Mouse (Mus musculus) neural tube, embryonic 11.5 days (tissue): ENCODE measurements around the gene Ccl20. TPM values are rescaled to one million over a fixed set of nuclear protein-coding genes. Genes with fewer than 3 reads are reported as not detected.

Source experiments
- ATAC-seq: fragments of 200-750 bp; cut with Nextera tagmentation; 2 replicates; pipeline ENCODE4 v1.8.0; 2017; ENCODE audit warnings: moderate number of reproducible peaks, mild to moderate bottlenecking, moderate TSS enrichment, moderate library complexity; ENCODE audit not compliant: insufficient read depth, low FRiP score, low TSS enrichment
- DNase-seq: peaks from one replicate; pipeline ENCODE4 v3.0.0-alpha.2; 2015; ENCODE audit warnings: low spot score
- H3K27ac ChIP-seq: fragments of 300-500 bp; sonication (generic); 2 replicates; pipeline ENCODE4 v1.5.1; 2014; ENCODE audit warnings: low read depth, mild to moderate bottlenecking, low read length
- H3K27me3 ChIP-seq: fragments of 300-500 bp; sonication (generic); 2 replicates; pipeline ENCODE4 v1.6.1; 2014; ENCODE audit warnings: mild to moderate bottlenecking, low read length, mixed read lengths; ENCODE audit not compliant: control insufficient read depth, insufficient read depth
- H3K36me3 ChIP-seq: fragments of 300-500 bp; sonication (generic); 2 replicates; pipeline ENCODE4 v1.6.1; 2014; ENCODE audit warnings: mild to moderate bottlenecking, low read length, moderate library complexity, mixed read lengths; ENCODE audit not compliant: control insufficient read depth, insufficient read depth
- H3K4me1 ChIP-seq: fragments of 300-500 bp; sonication (generic); 2 replicates; pipeline ENCODE4 v1.6.1; 2014; ENCODE audit warnings: low read length, mixed read lengths; ENCODE audit not compliant: control insufficient read depth, insufficient read depth
- H3K4me2 ChIP-seq: fragments of 300-500 bp; sonication (generic); 2 replicates; pipeline ENCODE4 v1.6.1; 2014; ENCODE audit warnings: low read depth, mild to moderate bottlenecking, moderate library complexity
- H3K4me3 ChIP-seq: fragments of 300-500 bp; sonication (generic); 2 replicates; pipeline ENCODE4 v1.5.1; 2014; ENCODE audit warnings: low read depth, low read length
- H3K9ac ChIP-seq: fragments of 300-500 bp; sonication (generic); 2 replicates; pipeline ENCODE4 v1.6.1; 2014; ENCODE audit warnings: mild to moderate bottlenecking, low read length
- H3K9me3 ChIP-seq: fragments of 300-500 bp; sonication (generic); 2 replicates; pipeline ENCODE4 v1.6.1; 2016; ENCODE audit warnings: low read length; ENCODE audit not compliant: control insufficient read depth
- WGBS: fragments of 180-500 bp; shearing (Covaris S2); extraction: QIAGEN DNeasy Blood & Tissue Kit; methylation state at CpG from one replicate; pipeline ENCODE4 v1.1.7; 2014; 5-methylcytosine and 5-hydroxymethylcytosine counted together
- polyA plus RNA-seq: library from polyadenylated mRNA; unstranded; fragments of >200 nt; fragmentation: Nextera tagmentation; extraction: Ambion mirVana; gene quantifications from 2 replicates; pipeline ENCODE4 v1.2.1, GENCODE M21; 2014

Gene Ccl20
- polyA plus RNA-seq = not detected in 2 replicates

DNA sequence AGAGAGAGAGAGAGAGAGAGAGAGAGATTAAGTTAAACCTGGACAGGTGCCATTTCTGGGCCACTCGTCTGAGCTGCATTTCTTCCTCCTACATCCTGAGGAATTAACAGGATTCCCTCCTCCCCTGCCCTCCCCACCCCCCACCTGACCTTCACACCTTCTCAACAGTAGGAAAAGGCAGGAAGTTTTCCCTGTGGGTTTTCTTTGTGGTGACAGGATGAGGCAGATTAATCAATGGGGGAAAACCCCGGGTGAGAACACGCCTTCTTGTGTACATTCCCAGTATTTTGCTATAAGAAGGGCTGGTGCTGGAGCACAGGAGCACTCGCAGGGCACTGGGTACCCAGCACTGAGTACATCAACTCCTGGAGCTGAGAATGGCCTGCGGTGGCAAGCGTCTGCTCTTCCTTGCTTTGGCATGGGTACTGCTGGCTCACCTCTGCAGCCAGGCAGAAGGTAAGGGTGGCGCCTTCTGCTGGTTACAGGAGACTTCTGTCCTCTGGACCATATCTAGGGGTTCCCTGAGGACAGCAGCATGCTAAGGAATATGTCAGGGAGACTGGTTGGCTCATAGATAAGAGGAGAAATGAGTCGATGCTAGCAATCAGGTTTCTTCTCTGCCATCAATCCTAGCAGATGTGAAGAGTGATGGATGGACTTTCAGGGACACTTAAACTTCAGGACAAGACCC is at the start of gene Ccl20:
Ccl20 (plus strand) TSS at position 320 of the 691 bp plus-strand sequence.
- Histone ChIP-seq H3K9me3 (no peaks in the 10 kb centered on the region), H3K27me3 (no peaks in the 10 kb centered on the region), H3K9ac (no peak within 1 kb of the TSS), H3K36me3 (no peaks in the 10 kb centered on the region), H3K27ac (no peak within 1 kb of the TSS), H3K4me1 (no peaks in the 10 kb centered on the region), H3K4me3 (no peak within 1 kb of the TSS), H3K4me2 (no peak within 1 kb of the TSS)
- WGBS = 39% methylated on average over 8 of the region's 8 CpGs
- no peak for ATAC-seq
- no peak for DNase-seq

DNA sequence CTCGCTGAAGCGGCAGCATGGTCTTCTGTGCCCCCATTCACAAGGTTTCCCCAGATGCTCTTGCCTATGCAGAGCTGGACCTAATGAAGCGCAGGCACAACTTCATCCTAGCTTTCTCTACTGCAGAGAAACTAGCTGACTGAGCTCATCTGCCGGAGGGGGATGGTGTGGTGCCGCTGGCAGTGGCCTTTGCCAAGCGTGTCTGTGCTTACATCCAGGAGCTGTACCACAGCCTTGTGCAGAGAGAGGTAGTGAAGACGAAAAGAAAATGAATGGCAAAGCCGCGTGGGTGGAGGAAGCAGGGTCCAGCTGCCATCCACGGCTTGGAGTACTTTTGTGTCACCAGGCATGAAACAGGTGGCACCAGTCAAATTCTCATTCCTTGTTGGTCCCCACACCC is 49.4 kb upstream of the Ccl20 start:
- H3K9me3 ChIP-seq = no peaks in the 10 kb centered on the region
- no peaks in the 10 kb centered on the region for H3K27me3 ChIP-seq
- ATAC-seq (no peak), DNase-seq (no peak)
- H3K27ac ChIP-seq = no peak overlapping the region
- H3K4me3 ChIP-seq = no peak overlapping the region
- no peaks in the 10 kb centered on the region for H3K4me1 ChIP-seq
- 90% methylated on average over 10 of the region's 10 CpGs for WGBS
- H3K36me3 ChIP-seq = no peaks in the 10 kb centered on the region
- H3K9ac ChIP-seq = no peak overlapping the region
- H3K4me2 ChIP-seq = no peak overlapping the region

DNA sequence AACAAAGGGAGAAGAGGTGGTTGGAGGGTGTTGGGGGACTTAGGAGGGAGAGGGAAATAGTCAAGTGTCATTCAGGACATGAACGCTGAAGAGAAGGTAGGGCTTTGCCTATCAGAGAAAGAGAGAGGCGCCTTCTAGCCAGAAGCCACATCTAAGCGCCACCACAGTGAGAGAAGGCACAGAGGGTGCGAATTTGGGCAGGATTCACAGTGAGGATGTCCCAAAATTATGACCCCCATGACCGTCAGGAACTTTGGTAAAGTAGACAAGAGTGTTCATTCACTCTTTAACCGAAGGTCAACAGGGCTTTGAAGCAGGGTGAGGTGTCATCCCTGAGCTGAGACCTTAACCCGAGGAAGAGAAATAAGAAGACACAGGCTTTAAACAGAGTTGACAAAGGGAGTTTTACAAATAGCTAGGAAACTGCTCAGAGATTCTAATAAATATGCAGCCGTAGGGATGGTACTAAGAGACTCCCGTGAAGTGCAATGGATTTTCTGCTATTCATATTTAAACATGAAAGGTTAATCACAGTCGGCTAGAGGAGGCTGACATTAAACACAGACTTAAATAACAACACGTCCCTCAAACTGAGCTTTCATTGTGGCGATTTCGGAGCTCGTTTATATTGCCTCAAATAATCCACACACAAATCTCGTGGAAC is 40.9 kb upstream of the Ccl20 start:
- no peak overlapping the region for H3K4me3 ChIP-seq
- ATAC-seq = no peak

DNA sequence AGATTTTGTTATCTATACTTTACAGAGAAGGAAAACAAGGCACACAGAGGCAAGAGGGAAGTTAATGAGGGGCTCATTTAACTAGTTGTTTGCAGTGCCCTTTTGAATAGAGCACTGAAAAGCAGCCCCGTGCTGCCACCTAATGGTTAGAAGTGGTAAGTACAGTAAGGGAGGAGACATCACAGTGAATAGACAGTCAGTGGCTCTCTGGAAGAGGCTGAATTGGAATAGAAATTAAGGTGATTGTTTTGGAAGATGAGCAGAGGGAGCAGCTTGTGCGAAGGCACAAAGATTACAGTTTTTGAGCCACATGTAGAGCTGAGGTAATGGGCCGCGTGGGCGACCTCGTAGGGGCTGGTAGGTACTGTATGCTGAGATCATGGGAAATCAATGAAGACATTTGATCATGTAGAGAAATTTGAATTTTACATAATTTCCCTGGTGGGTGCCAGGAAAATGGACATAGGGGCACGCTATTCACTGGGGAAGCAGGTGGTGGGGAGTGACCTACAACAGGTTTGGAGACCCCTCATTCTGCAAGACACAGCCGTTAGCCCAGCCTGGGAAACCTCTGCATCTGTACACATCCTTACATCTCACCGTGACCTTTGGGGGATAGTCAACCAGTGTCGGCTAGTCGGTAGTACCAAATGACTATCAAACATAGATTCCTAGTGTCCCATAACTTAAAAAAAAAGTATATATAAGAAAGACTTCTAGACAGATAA is 40.2 kb upstream of the Ccl20 start:
- H3K4me1 ChIP-seq = no peaks in the 10 kb centered on the region
- H3K27ac ChIP-seq = no peak overlapping the region
- H3K36me3 ChIP-seq = no peaks in the 10 kb centered on the region
- no peaks in the 10 kb centered on the region for H3K27me3 ChIP-seq
- peak; percentile 75 for ATAC-seq
- peak overlapping the region; percentile 17; the same call in 1 of the 2 replicates for H3K4me2 ChIP-seq
- H3K4me3 ChIP-seq = no peak overlapping the region
- H3K9ac ChIP-seq = no peak overlapping the region
- H3K9me3 ChIP-seq = no peaks in the 10 kb centered on the region
- WGBS = 47% methylated on average over 11 of the region's 11 CpGs
- peak; percentile 52 for DNase-seq

More for the DNA sequence above, 40.9 kb upstream of the Ccl20 start:
- H3K27ac ChIP-seq = no peak overlapping the region
- no peaks in the 10 kb centered on the region for H3K9me3 ChIP-seq
- WGBS = 45% methylated on average over 15 of the region's 15 CpGs
- H3K4me2 ChIP-seq = peak overlapping the region; percentile 17; the same call in 1 of the 2 replicates
- H3K27me3 ChIP-seq = no peaks in the 10 kb centered on the region
- DNase-seq = no peak
- no peaks in the 10 kb centered on the region for H3K4me1 ChIP-seq
- H3K36me3 ChIP-seq = no peaks in the 10 kb centered on the region
- H3K9ac ChIP-seq = no peak overlapping the region

DNA sequence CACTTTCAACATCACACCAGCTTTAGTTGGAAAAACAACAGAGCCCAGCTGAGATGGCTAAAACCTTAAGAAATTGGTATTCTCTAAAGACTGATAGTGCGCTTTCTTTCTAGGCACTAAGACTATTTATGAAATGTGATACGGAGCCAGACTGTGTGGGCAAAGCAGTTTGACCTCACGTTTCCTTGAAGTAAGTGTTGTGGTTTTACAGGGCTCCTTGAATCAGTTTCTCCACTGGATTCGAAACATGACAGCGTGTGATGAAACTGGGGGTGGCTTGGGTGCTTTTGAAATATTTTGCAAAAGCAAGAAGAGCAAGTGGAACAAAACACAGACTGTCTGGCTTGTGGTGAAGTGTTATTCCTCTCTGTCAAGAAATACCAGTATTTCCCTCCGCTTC is 39.5 kb upstream of the Ccl20 start:
- H3K27me3 ChIP-seq = no peaks in the 10 kb centered on the region
- H3K4me1 ChIP-seq = no peaks in the 10 kb centered on the region
- H3K9me3 ChIP-seq = no peaks in the 10 kb centered on the region
- H3K27ac ChIP-seq = no peak overlapping the region
- no peak for DNase-seq
- WGBS = 87% methylated on average over 6 of the region's 6 CpGs
- no peak for ATAC-seq
- H3K4me3 ChIP-seq = no peak overlapping the region
- no peaks in the 10 kb centered on the region for H3K36me3 ChIP-seq
- no peak overlapping the region for H3K4me2 ChIP-seq
- no peak overlapping the region for H3K9ac ChIP-seq

DNA sequence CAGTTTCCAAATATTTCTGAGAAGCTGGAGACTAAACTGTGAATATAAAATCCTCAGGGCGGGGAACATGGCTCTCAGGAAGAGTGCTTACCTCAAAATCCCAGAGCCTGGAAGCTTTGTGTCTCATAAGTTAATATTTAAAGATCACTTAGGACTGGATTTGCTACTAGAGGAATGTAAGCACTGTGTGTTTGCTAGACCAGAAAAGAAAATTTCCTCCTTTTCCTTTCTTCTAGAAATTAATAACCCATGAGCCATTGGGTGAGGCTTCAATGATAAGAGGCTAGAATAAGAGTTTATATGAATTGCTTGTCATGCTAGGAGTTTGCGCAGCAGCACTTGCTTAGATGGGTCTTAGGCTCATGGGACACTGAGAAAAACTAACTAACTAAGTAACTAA is 31.8 kb upstream of the Ccl20 start:
- Histone ChIP-seq H3K4me2 (no peak overlapping the region), H3K27me3 (no peaks in the 10 kb centered on the region), H3K9me3 (no peaks in the 10 kb centered on the region), H3K4me1 (no peaks in the 10 kb centered on the region), H3K27ac (no peak overlapping the region), H3K4me3 (no peak overlapping the region), H3K9ac (no peak overlapping the region), H3K36me3 (no peaks in the 10 kb centered on the region)
- ATAC-seq (no peak), DNase-seq (no peak)
- 91% methylated on average over 2 of the region's 2 CpGs for WGBS

DNA sequence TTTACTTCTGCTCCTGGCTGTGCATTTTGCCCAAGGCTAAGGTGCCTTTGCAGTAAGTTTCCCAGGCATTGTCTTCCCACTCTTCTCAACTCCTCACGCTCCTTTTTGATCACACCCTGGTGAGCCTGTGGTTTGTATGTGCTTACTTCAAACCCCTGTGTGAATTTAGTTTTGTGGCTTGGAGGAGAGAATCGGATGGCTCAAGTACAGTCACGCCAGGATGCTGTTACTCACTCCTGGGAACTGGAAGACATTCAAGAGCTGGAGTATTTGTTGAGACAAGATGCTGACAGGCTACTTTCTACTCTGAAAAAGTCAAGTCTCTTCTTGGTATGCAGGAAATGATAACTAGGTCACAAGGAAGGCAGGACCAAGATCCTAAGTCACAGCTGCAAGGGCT is 25.3 kb upstream of the Ccl20 start:
- Histone ChIP-seq H3K4me2 (no peak overlapping the region), H3K27me3 (no peaks in the 10 kb centered on the region), H3K9me3 (no peaks in the 10 kb centered on the region), H3K4me3 (no peak overlapping the region), H3K4me1 (no peaks in the 10 kb centered on the region), H3K36me3 (no peaks in the 10 kb centered on the region), H3K9ac (no peak overlapping the region), H3K27ac (no peak overlapping the region)
- 79% methylated on average over 3 of the region's 3 CpGs for WGBS
- DNase-seq (no peak), ATAC-seq (no peak)

DNA sequence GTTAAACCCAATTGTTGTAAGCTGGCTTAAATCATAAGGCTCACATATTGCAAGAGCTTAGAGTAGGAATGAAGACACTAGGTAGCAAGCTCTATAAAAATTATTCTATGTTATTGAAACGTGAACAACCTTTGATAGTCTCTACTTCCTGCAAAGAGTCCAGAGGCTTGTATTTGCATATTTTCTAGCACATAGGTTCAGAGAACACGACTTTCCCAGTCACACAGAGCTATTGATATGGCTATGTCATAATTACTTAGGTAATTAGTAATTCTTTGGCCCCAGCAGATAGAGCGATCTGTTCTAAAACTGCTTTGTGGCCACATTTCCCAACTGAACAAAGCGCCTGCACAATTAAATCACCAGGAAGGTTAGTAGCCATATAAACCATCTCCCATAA is 19.6 kb upstream of the Ccl20 start:
- H3K4me3 ChIP-seq = no peak overlapping the region
- WGBS = 81% methylated on average over 4 of the region's 4 CpGs
- H3K36me3 ChIP-seq = no peaks in the 10 kb centered on the region
- no peaks in the 10 kb centered on the region for H3K4me1 ChIP-seq
- H3K27me3 ChIP-seq = no peaks in the 10 kb centered on the region
- no peak for ATAC-seq
- H3K4me2 ChIP-seq = no peak overlapping the region
- H3K27ac ChIP-seq = no peak overlapping the region
- no peaks in the 10 kb centered on the region for H3K9me3 ChIP-seq
- no peak overlapping the region for H3K9ac ChIP-seq
- no peak for DNase-seq
